Mouse (Mus musculus) limb, embryonic 14.5 days (tissue): Measurements from ENCODE around the gene Tcp11x2. TPM values are rescaled to one million over a fixed set of nuclear protein-coding genes. Genes with fewer than 3 reads are reported as not detected.

Experiments used
- ATAC-seq: fragments of 200-750 bp; cut with Nextera tagmentation; 2 replicates; pipeline ENCODE4 v1.8.0; 2017; ENCODE audit warnings: low read depth, moderate number of reproducible peaks, moderate TSS enrichment; ENCODE audit not compliant: low FRiP score
- DNase-seq: peaks from one replicate; pipeline ENCODE4 v3.0.0-alpha.2; 2015; ENCODE audit warnings: low spot score
- H3K27ac ChIP-seq: fragments of 300-500 bp; sonication (generic); replicated peaks from 2 replicates; pipeline ENCODE4 v1.5.1; 2014; ENCODE audit warnings: low read depth, mild to moderate bottlenecking, low read length, moderate library complexity, mixed read lengths
- H3K27me3 ChIP-seq: fragments of 300-500 bp; sonication (generic); 2 replicates; pipeline ENCODE4 v1.6.1; 2014; ENCODE audit warnings: low read length, mixed read lengths; ENCODE audit not compliant: control insufficient read depth, insufficient read depth
- H3K36me3 ChIP-seq: fragments of 300-500 bp; sonication (generic); 2 replicates; pipeline ENCODE4 v1.6.1; 2014; ENCODE audit warnings: mild to moderate bottlenecking, low read length, moderate library complexity, mixed read lengths; ENCODE audit not compliant: control insufficient read depth, insufficient read depth
- H3K4me1 ChIP-seq: fragments of 300-500 bp; sonication (generic); 2 replicates; pipeline ENCODE4 v1.6.1; 2014; ENCODE audit warnings: antibody characterized with exemption, low read length, mixed read lengths; ENCODE audit not compliant: control insufficient read depth, insufficient read depth
- H3K4me2 ChIP-seq: fragments of 300-500 bp; sonication (generic); replicated peaks from 2 replicates; pipeline ENCODE4 v1.6.1; 2014; ENCODE audit warnings: low read depth, mild to moderate bottlenecking, low read length, moderate library complexity; ENCODE audit not compliant: severe bottlenecking
- H3K4me3 ChIP-seq: fragments of 300-500 bp; sonication (generic); replicated peaks from 2 replicates; pipeline ENCODE4 v1.5.1; 2014; ENCODE audit warnings: low read length
- H3K9ac ChIP-seq: fragments of 300-500 bp; sonication (generic); 2 replicates; pipeline ENCODE4 v1.6.1; 2014; ENCODE audit warnings: mild to moderate bottlenecking, low read depth, low read length, moderate library complexity; ENCODE audit not compliant: severe bottlenecking
- H3K9me3 ChIP-seq: fragments of 300-500 bp; sonication (generic); 2 replicates; pipeline ENCODE4 v1.6.1; 2016; ENCODE audit warnings: low read length; ENCODE audit not compliant: control insufficient read depth
- POLR2A ChIP-seq: fragments of 200-500 bp; IDR thresholded peaks from 2 replicates; pipeline ENCODE4 v1.8.0; 2012; ENCODE audit warnings: inconsistent platforms, mild to moderate bottlenecking, moderate library complexity, borderline replicate concordance; ENCODE audit not compliant: insufficient read depth, insufficient read length; ENCODE audit errors: extremely low read depth
- WGBS: fragments of 180-500 bp; shearing (Covaris S2); extraction: QIAGEN DNeasy Blood & Tissue Kit; methylation state at CpG from one replicate; pipeline ENCODE4 v1.1.7; 2014; 5-methylcytosine and 5-hydroxymethylcytosine counted together
- polyA plus RNA-seq, 2 experiments: library from polyadenylated mRNA; depleted of rRNA in 1 of 2; stranded (reverse) in 1 of 2; unstranded in 1 of 2; fragments of >200 nt; fragmentation: Nextera tagmentation in 1 of 2; extraction: Ambion mirVana in 1 of 2; gene quantifications; 2 replicates each; pipeline versions ENCODE4 v1.2.1 to v1.2.3; 2012 to 2014

Tcp11x2 gene
- polyA plus RNA-seq (2012; rRNA removed) (not detected in 2 replicates), polyA plus RNA-seq (2014; fragmentation: Nextera tagmentation; extraction: Ambion mirVana) (not detected in 2 replicates)

- ATAC-seq (no peak), DNase-seq (no peak)
- Histone ChIP-seq H3K4me2 (no peak within 1 kb of the TSS), H3K9ac (no peak within 1 kb of the TSS), H3K4me3 (no peak within 1 kb of the TSS), H3K9me3 (no peaks in the 10 kb centered on the region), H3K36me3 (no peaks in the 10 kb centered on the region), H3K27me3 (no peaks in the 10 kb centered on the region), H3K27ac (no peak within 1 kb of the TSS), H3K4me1 (no peaks in the 10 kb centered on the region)
- WGBS: 73% methylated on average over 1 of the region's 1 CpGs
- no peak for TF ChIP-seq POLR2A
Measured at GRCm38 (mm10) chrX:135693633-135694032, at the start of gene Tcp11x2. TSS of gene Tcp11x2 (minus strand) at chrX:135693790.

DNA sequence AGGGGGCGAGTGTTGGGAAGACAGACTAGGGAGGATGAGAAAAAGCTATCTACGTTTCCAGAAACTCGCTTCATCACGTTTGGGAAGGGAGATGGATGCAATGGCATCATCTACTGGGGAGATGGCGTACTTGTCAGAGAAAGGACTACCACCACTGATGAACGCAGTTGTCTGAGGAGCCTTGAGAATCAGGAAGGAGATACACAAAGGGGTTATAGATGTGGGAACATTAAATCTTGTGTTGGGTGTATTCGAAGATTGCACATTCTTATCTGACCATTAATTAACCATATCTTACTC lies 49.4 kb upstream of the Tcp11x2 start:
- H3K4me2 ChIP-seq: peak overlapping the region; percentile 49
- H3K27me3 ChIP-seq: 0 out of 2 replicates have a peak, but pooled peaks cover 4% of the 10 kb centered on the region
- whole genome bisulfite sequencing: 14% methylated on average over 7 of the region's 7 CpGs
- no peak for DNase-seq
- peak overlapping the region; percentile 62 for H3K9ac ChIP-seq
- H3K9me3 ChIP-seq: no peaks in the 10 kb centered on the region
- H3K4me1 ChIP-seq: no peaks in the 10 kb centered on the region; the same call in 1 of the 2 replicates
- H3K4me3 ChIP-seq: peak overlapping the region; percentile 53
- no peak for TF ChIP-seq POLR2A
- peak overlapping the region; percentile 83; the same call in 1 of the 2 replicates for H3K27ac ChIP-seq
- 0 out of 2 replicates have a peak, but pooled peaks cover 5% of the 10 kb centered on the region for H3K36me3 ChIP-seq
- ATAC-seq: no peak

DNA sequence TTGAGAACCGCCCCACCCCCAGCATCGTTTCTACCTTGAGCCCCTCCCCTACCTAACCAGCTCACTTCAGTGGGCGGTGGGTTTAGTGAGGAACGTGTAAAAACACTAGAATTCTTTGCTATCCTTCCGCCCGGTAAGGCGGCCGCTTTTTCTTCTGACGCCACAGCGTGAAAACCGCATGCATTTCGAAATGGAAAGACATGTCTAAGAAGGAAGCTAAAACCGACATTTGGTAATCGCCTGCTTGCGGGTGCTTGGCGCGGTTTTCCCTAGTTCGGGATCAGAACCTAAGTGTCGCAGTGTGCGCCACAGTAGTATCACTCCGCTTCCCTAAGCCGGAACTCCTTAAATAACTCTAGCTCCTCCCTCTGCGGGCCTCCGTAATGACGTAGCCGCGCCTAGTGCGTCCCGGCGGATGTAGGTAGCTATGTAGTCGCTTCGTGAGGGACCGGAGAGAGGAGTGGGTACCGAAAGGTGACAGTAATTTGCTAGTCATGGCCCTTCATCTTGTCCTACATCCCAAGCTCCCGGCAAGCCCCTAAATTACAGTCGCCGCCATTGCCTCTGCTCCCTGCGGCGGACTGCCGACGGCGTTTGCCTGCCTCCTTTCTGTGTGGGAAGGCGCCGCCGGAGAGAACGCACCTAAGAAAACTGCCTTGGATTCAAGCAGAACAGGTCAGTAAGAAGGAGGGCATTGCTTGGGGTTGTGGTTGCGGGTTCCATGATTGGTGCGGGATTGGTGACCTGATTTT lies 48.9 kb upstream of the Tcp11x2 start, which contains the start of the genes Armcx5 and Gprasp1:
TSS of gene Armcx5 (plus strand) at position 430 of the 752 bp plus-strand sequence.
TSS of gene Gprasp1 (plus strand) at position 430 of the 752 bp plus-strand sequence.
- Histone ChIP-seq H3K36me3 (0 out of 2 replicates have a peak, but pooled peaks cover 5% of the 10 kb centered on the region), H3K4me1 (no peaks in the 10 kb centered on the region; the same call in 1 of the 2 replicates), H3K4me2 (peak within 1 kb of the TSS; percentile 49), H3K4me3 (peak within 1 kb of the TSS; percentile 53), H3K9ac (peak within 1 kb of the TSS; percentile 62), H3K27me3 (0 out of 2 replicates have a peak, but pooled peaks cover 4% of the 10 kb centered on the region), H3K27ac (peak within 1 kb of the TSS; percentile 83), H3K9me3 (no peaks in the 10 kb centered on the region)
- peak; percentile 37; the same call in 1 of the 2 replicates for TF ChIP-seq POLR2A
- peak; percentile 97 for ATAC-seq
- WGBS: 21% methylated on average over 47 of the region's 48 CpGs
- peak; percentile 93 for DNase-seq

DNA sequence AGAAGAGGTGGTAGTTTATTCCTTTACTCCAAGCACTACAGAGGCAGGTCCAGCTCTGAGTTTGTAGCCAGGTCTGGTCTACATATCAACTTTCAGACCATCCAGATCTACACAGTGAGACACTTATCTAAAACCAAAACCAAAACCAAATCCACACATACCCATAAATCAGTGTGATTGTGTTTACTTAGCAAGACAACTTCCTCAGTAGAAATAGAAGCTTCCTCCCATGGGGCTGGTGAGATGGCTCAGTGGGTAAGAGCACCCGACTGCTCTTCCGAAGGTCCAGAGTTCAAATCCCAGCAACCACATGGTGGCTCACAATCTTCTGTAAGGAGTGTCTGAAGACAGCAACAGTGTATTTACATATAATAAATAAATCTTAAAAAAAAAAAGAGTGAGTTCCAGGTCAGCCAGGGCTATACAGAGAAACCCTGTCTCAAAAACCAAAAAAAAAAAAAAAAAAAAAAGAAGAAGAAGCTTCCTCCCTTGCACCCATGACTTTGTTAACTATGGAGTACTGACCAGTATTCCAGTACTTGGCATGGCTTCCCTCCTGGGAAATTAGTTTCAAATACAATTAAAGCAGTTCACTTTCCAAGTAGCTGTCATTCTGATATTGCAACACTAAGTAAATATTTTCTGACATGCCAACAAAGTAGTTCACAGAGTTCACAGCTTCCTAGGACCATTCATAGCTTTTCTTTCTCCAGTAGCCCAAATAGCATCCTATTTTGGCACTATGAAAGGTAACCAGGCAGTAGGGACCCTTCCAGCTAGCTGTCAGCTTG lies 45.3 kb upstream of the Tcp11x2 start:
- Histone ChIP-seq H3K9me3 (no peaks in the 10 kb centered on the region), H3K4me2 (no peak overlapping the region), H3K4me3 (no peak overlapping the region), H3K27ac (no peak overlapping the region), H3K9ac (no peak overlapping the region), H3K4me1 (no peaks in the 10 kb centered on the region; the same call in 1 of the 2 replicates), H3K27me3 (0 out of 2 replicates have a peak, but pooled peaks cover 4% of the 10 kb centered on the region), H3K36me3 (no peaks in the 10 kb centered on the region)
- 86% methylated on average over 2 of the region's 2 CpGs for WGBS
- no peak for ATAC-seq
- no peak for TF ChIP-seq POLR2A
- no peak for DNase-seq

GRCm38 (mm10) chrX:135725161-135725560 lies 31.6 kb upstream of the Tcp11x2 start, which contains the start of gene Tmsb15a:
TSS of gene Tmsb15a (minus strand) at chrX:135725261.
- H3K4me1 ChIP-seq: no peaks in the 10 kb centered on the region
- H3K27me3 ChIP-seq: no peaks in the 10 kb centered on the region
- no peak for DNase-seq
- no peaks in the 10 kb centered on the region for H3K9me3 ChIP-seq
- 87% methylated on average over 10 of the region's 10 CpGs for WGBS
- ATAC-seq: no peak
- no peak within 1 kb of the TSS for H3K4me2 ChIP-seq
- H3K4me3 ChIP-seq: no peak within 1 kb of the TSS
- H3K9ac ChIP-seq: no peak within 1 kb of the TSS
- H3K36me3 ChIP-seq: no peaks in the 10 kb centered on the region
- H3K27ac ChIP-seq: no peak within 1 kb of the TSS
- no peak for TF ChIP-seq POLR2A
